Mouse (Mus musculus): ENCODE measurements at regions not wholly inside any gene's neighbourhood (a gene's known extent, or its start where the extent isn't known, plus 50 kb on each side); places are given as distances from the start of the nearest gene placed in this dataset.

- Histone ChIP-seq H3K4me2 (ENCODE audit: low read depth) (no peak overlapping the region), H3K36me3 (ENCODE audit: insufficient read depth) (no peaks in the 10 kb centered on the region), H3K4me1 (ENCODE audit: insufficient read depth) (no peaks in the 10 kb centered on the region), H3K27ac (ENCODE audit: low read depth, low read length) (no peak overlapping the region), H3K4me3 (ENCODE audit: low read depth, low read length) (no peak overlapping the region), H3K9ac (no peak overlapping the region), H3K27me3 (ENCODE audit: insufficient read depth, low read length) (no peaks in the 10 kb centered on the region), H3K9me3 (ENCODE audit: low read length) (no peaks in the 10 kb centered on the region)
- WGBS: 97% methylated on average over 3 of the region's 3 CpGs
- no peak for DNase-seq
- no peak for ATAC-seq
- no peak for TF ChIP-seq CTCF (IDR thresholded peaks at IDR 0.05; ENCODE audit: low read depth)
Measured at GRCm38 (mm10) chr6:78228883-78229282, 141.6 kb upstream of the Reg3b start.

- Histone ChIP-seq H3K27ac (ENCODE audit: low read depth, low read length) (no peak overlapping the region), H3K4me3 (ENCODE audit: low read depth, low read length) (no peak overlapping the region), H3K4me2 (ENCODE audit: low read depth) (no peak overlapping the region), H3K4me1 (ENCODE audit: insufficient read depth) (no peaks in the 10 kb centered on the region), H3K9me3 (ENCODE audit: low read length) (no peaks in the 10 kb centered on the region), H3K9ac (no peak overlapping the region), H3K36me3 (ENCODE audit: insufficient read depth) (no peaks in the 10 kb centered on the region), H3K27me3 (ENCODE audit: insufficient read depth, low read length) (no peaks in the 10 kb centered on the region)
- DNase-seq: peak; percentile 5
- WGBS: 17% methylated on average over 1 of the region's 1 CpGs
- no peak for TF ChIP-seq CTCF (IDR thresholded peaks at IDR 0.05; ENCODE audit: low read depth)
- ATAC-seq: peak; percentile 29; the same call in 1 of the 2 replicates
Measured at GRCm38 (mm10) chr6:78244404-78244803, 126.1 kb upstream of the Reg3b start.

- Histone ChIP-seq H3K36me3 (ENCODE audit: insufficient read depth) (no peaks in the 10 kb centered on the region), H3K4me2 (ENCODE audit: low read depth) (no peak overlapping the region), H3K9me3 (ENCODE audit: low read length) (no peaks in the 10 kb centered on the region), H3K27ac (ENCODE audit: low read depth, low read length) (no peak overlapping the region), H3K4me1 (ENCODE audit: insufficient read depth) (no peaks in the 10 kb centered on the region), H3K27me3 (ENCODE audit: insufficient read depth, low read length) (no peaks in the 10 kb centered on the region), H3K4me3 (ENCODE audit: low read depth, low read length) (no peak overlapping the region), H3K9ac (no peak overlapping the region)
- 6% methylated on average over 1 of the region's 1 CpGs for WGBS
- ATAC-seq: peak; percentile 69; the same call in 1 of the 2 replicates
- TF ChIP-seq CTCF (IDR thresholded peaks at IDR 0.05; ENCODE audit: low read depth): no peak
- peak; percentile 30 for DNase-seq
Measured at GRCm38 (mm10) chr6:78245010-78245409, 125.4 kb upstream of the Reg3b start.

- TF ChIP-seq CTCF (IDR thresholded peaks at IDR 0.05; ENCODE audit: low read depth): no peak
Measured at GRCm38 (mm10) chr6:78250053-78250452, 120.4 kb upstream of the Reg3b start.

GRCm38 (mm10) chr6:78250541-78250940, 119.9 kb upstream of the Reg3b start:
- no peaks in the 10 kb centered on the region for H3K36me3 ChIP-seq (ENCODE audit: insufficient read depth)
- H3K4me3 ChIP-seq (ENCODE audit: low read depth, low read length): no peak overlapping the region
- no peak overlapping the region for H3K9ac ChIP-seq
- DNase-seq (no peak), ATAC-seq (no peak)
- no peak overlapping the region for H3K4me2 ChIP-seq (ENCODE audit: low read depth)
- WGBS: 42% methylated on average over 2 of the region's 2 CpGs
- H3K27ac ChIP-seq (ENCODE audit: low read depth, low read length): no peak overlapping the region
- TF ChIP-seq CTCF (IDR thresholded peaks at IDR 0.05; ENCODE audit: low read depth): no peak
- H3K9me3 ChIP-seq (ENCODE audit: low read length): no peaks in the 10 kb centered on the region
- no peaks in the 10 kb centered on the region for H3K27me3 ChIP-seq (ENCODE audit: insufficient read depth, low read length)
- H3K4me1 ChIP-seq (ENCODE audit: insufficient read depth): no peaks in the 10 kb centered on the region

More at GRCm38 (mm10) chr6:78250053-78250452, 120.4 kb upstream of the Reg3b start:
- no peak; the same call in 1 of the 2 replicates for ATAC-seq
- Histone ChIP-seq H3K4me3 (ENCODE audit: low read depth, low read length) (no peak overlapping the region), H3K36me3 (ENCODE audit: insufficient read depth) (no peaks in the 10 kb centered on the region), H3K4me1 (ENCODE audit: insufficient read depth) (no peaks in the 10 kb centered on the region), H3K9ac (no peak overlapping the region), H3K27ac (ENCODE audit: low read depth, low read length) (no peak overlapping the region), H3K9me3 (ENCODE audit: low read length) (no peaks in the 10 kb centered on the region), H3K27me3 (ENCODE audit: insufficient read depth, low read length) (no peaks in the 10 kb centered on the region), H3K4me2 (ENCODE audit: low read depth) (no peak overlapping the region)
- peak; percentile 20 for DNase-seq
- 41% methylated on average over 1 of the region's 1 CpGs for WGBS

GRCm38 (mm10) chr6:78271879-78272546, 98.4 kb upstream of the Reg3b start:
- Histone ChIP-seq H3K4me3 (ENCODE audit: low read depth, low read length) (no peak overlapping the region), H3K36me3 (ENCODE audit: insufficient read depth) (no peaks in the 10 kb centered on the region), H3K27ac (ENCODE audit: low read depth, low read length) (no peak overlapping the region), H3K9me3 (ENCODE audit: low read length) (no peaks in the 10 kb centered on the region), H3K9ac (no peak overlapping the region), H3K4me1 (ENCODE audit: insufficient read depth) (no peaks in the 10 kb centered on the region), H3K4me2 (ENCODE audit: low read depth) (no peak overlapping the region), H3K27me3 (ENCODE audit: insufficient read depth, low read length) (no peaks in the 10 kb centered on the region)
- 69% methylated on average over 3 of the region's 3 CpGs for WGBS
- TF ChIP-seq CTCF (IDR thresholded peaks at IDR 0.05; ENCODE audit: low read depth): no peak
- ATAC-seq (no peak), DNase-seq (no peak)

GRCm38 (mm10) chr6:78277993-78278715, 92.3 kb upstream of the Reg3b start:
- Histone ChIP-seq H3K27ac (ENCODE audit: low read depth, low read length) (0 out of 2 replicates have a peak overlapping the region, but pooled peaks have one; percentile 9), H3K4me3 (ENCODE audit: low read depth, low read length) (no peak overlapping the region), H3K9ac (no peak overlapping the region), H3K27me3 (ENCODE audit: insufficient read depth, low read length) (no peaks in the 10 kb centered on the region), H3K9me3 (ENCODE audit: low read length) (no peaks in the 10 kb centered on the region), H3K4me2 (ENCODE audit: low read depth) (no peak overlapping the region), H3K4me1 (ENCODE audit: insufficient read depth) (no peaks in the 10 kb centered on the region), H3K36me3 (ENCODE audit: insufficient read depth) (no peaks in the 10 kb centered on the region)
- WGBS: 44% methylated on average over 6 of the region's 6 CpGs
- ATAC-seq (peak; percentile 68), DNase-seq (peak; percentile 67)
- no peak for TF ChIP-seq CTCF (IDR thresholded peaks at IDR 0.05; ENCODE audit: low read depth)
